Mouse (Mus musculus): ENCODE data around the gene Ptprn2. TPM values are rescaled to one million over a fixed set of nuclear protein-coding genes. Genes with fewer than 3 reads are reported as not detected.

The Ptprn2 gene
- polyA plus RNA-seq (2016; fragmentation: Nextera tagmentation; extraction: Ambion mirVana) = 0.16 TPM in 1 of 2 replicates, not detected in the other

GRCm38 (mm10) chr12:116485591-116486403 is at the start of gene Ptprn2:
Gene Ptprn2, plus strand, starts transcription at chr12:116485720.
- Histone ChIP-seq H3K36me3 (no peaks in the 10 kb centered on the region), H3K4me3 (peak within 1 kb of the TSS; percentile 68), H3K4me1 (peaks cover 13% of the 10 kb centered on the region), H3K27me3 (ENCODE audit: insufficient read depth, poor library complexity, severe bottlenecking) (peaks cover 33% of the 10 kb centered on the region), H3K9me3 (no peaks in the 10 kb centered on the region), H3K27ac (no peak within 1 kb of the TSS)
- under 1% methylated on average over 86 of the region's 86 CpGs for WGBS
- DNase-seq (ENCODE audit: low spot score) = peak; percentile 91

- 91% methylated on average over 3 of the region's 3 CpGs for WGBS
- H3K9me3 ChIP-seq = no peaks in the 10 kb centered on the region
- H3K27ac ChIP-seq = no peak overlapping the region
- no peak overlapping the region for H3K4me3 ChIP-seq
- H3K4me1 ChIP-seq = no peaks in the 10 kb centered on the region
- H3K36me3 ChIP-seq = peaks cover 70% of the 10 kb centered on the region
- DNase-seq (ENCODE audit: low spot score) = no peak
- H3K27me3 ChIP-seq (ENCODE audit: insufficient read depth, poor library complexity, severe bottlenecking) = no peaks in the 10 kb centered on the region
Observed at GRCm38 (mm10) chr12:116436125-116436524, 49.4 kb upstream of the Ptprn2 start.

GRCm38 (mm10) chr12:116438591-116438990 is 46.9 kb upstream of the Ptprn2 start:
- Histone ChIP-seq H3K4me3 (no peak overlapping the region), H3K9me3 (no peaks in the 10 kb centered on the region), H3K27ac (no peak overlapping the region), H3K36me3 (peaks cover 71% of the 10 kb centered on the region), H3K27me3 (ENCODE audit: insufficient read depth, poor library complexity, severe bottlenecking) (no peaks in the 10 kb centered on the region), H3K4me1 (no peaks in the 10 kb centered on the region)
- DNase-seq (ENCODE audit: low spot score) = no peak
- 92% methylated on average over 5 of the region's 5 CpGs for WGBS

- DNase-seq (ENCODE audit: low spot score) = no peak
- Histone ChIP-seq H3K4me3 (no peak overlapping the region), H3K9me3 (no peaks in the 10 kb centered on the region), H3K4me1 (no peaks in the 10 kb centered on the region), H3K27ac (no peak overlapping the region), H3K36me3 (peaks cover 79% of the 10 kb centered on the region), H3K27me3 (ENCODE audit: insufficient read depth, poor library complexity, severe bottlenecking) (no peaks in the 10 kb centered on the region)
- 87% methylated on average over 3 of the region's 3 CpGs for WGBS
Observed at GRCm38 (mm10) chr12:116442184-116442583, 43.3 kb upstream of the Ptprn2 start.

DNA sequence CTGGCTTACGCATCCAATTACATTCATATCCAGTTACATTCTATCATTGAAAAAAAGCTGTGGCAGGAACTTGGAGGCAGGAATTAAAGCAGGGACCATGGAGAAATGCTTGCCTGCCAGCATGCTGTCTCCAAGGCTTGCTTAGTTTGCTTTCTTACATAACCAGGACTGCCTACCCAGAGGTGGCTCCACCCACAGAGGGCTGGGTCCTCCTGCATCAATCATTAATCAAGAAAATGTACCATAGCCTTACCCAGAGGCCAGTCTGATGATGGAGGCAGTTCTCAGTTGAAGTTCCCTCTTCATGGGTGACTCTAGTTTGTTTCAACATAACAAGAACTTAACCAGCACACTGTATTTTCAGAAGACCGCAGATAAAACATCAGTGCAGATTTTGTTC is 36.0 kb upstream of the Ptprn2 start:
- peaks cover 58% of the 10 kb centered on the region for H3K36me3 ChIP-seq
- DNase-seq (ENCODE audit: low spot score) = no peak
- WGBS = 96% methylated on average over 2 of the region's 2 CpGs
- no peak overlapping the region for H3K27ac ChIP-seq
- no peaks in the 10 kb centered on the region for H3K9me3 ChIP-seq
- no peaks in the 10 kb centered on the region for H3K27me3 ChIP-seq (ENCODE audit: insufficient read depth, poor library complexity, severe bottlenecking)
- no peaks in the 10 kb centered on the region for H3K4me1 ChIP-seq
- H3K4me3 ChIP-seq = no peak overlapping the region

DNA sequence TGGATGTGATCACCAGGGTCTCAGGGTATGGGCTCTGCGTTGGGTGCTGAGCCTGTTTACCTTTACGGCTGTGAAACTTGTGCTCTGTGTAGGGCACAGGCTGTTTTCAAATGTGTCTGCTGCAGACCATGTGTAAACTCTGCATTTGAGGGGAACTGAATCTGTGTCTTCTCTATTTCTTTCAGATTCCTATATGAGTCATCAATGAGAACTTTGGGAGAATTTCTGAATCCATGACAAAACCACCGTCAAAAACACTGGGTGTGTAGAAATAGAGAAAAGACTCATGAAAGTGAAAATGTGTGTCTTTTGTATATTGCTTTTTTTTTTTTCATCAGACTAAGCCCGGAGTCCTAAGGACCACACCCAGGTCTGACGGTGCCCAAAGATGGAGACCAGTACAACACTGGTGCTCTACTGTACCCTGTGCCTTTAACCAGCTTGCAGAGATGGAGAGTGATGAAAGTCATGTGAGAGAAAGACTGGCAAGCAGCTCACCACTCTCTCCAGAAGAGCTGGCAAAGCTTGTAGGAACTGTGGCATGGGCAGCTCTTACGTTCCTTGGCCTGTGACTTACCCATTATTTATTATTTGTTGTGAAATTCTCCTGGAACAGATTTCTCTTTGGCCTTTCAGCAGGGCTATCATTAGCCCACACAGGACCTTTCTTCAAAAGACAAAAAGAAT is 25.0 kb upstream of the Ptprn2 start:
- Histone ChIP-seq H3K27ac (no peak overlapping the region), H3K36me3 (peaks cover 30% of the 10 kb centered on the region; the same call in 1 of the 2 replicates)

GRCm38 (mm10) chr12:116467030-116467429 is 18.5 kb upstream of the Ptprn2 start:
- Histone ChIP-seq H3K9me3 (no peaks in the 10 kb centered on the region), H3K27ac (no peak overlapping the region), H3K4me3 (no peak overlapping the region), H3K36me3 (0 out of 2 replicates have a peak, but pooled peaks cover 3% of the 10 kb centered on the region), H3K27me3 (ENCODE audit: insufficient read depth, poor library complexity, severe bottlenecking) (no peaks in the 10 kb centered on the region), H3K4me1 (no peaks in the 10 kb centered on the region)
- 87% methylated on average over 5 of the region's 5 CpGs for WGBS
- DNase-seq (ENCODE audit: low spot score) = no peak

More for the DNA sequence above, 25.0 kb upstream of the Ptprn2 start:
- 94% methylated on average over 6 of the region's 6 CpGs for WGBS
- H3K4me1 ChIP-seq = no peaks in the 10 kb centered on the region
- DNase-seq (ENCODE audit: low spot score) = no peak
- no peak overlapping the region for H3K4me3 ChIP-seq
- no peaks in the 10 kb centered on the region for H3K9me3 ChIP-seq
- no peaks in the 10 kb centered on the region for H3K27me3 ChIP-seq (ENCODE audit: insufficient read depth, poor library complexity, severe bottlenecking)

DNA sequence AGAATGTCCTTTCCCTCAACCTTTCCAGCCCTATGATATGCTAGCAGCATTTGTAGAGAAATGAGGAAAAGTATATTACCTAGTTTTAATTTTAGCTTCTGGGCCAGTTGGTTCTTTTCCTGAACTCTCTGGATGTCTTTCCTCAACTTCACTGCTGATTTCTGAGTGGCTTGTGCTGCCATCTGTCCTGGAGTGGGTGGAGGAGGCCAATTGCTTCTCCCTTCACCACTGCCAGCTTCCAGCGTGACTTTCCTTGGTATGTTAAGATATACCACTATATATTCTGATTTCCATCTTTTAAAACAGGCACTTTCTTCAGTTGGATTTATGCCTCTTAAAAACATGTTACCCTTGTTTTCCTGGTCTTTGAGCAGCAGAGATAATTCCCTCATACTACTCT is 17.2 kb upstream of the Ptprn2 start:
- no peaks in the 10 kb centered on the region for H3K27me3 ChIP-seq (ENCODE audit: insufficient read depth, poor library complexity, severe bottlenecking)
- no peak overlapping the region for H3K27ac ChIP-seq
- H3K9me3 ChIP-seq = no peaks in the 10 kb centered on the region
- no peak for DNase-seq (ENCODE audit: low spot score)
- no peaks in the 10 kb centered on the region for H3K4me1 ChIP-seq
- H3K4me3 ChIP-seq = no peak overlapping the region
- 68% methylated on average over 1 of the region's 1 CpGs for WGBS
- H3K36me3 ChIP-seq = 0 out of 2 replicates have a peak, but pooled peaks cover 3% of the 10 kb centered on the region

- Histone ChIP-seq H3K9me3 (no peaks in the 10 kb centered on the region), H3K27ac (no peak overlapping the region), H3K4me3 (no peak overlapping the region), H3K4me1 (no peaks in the 10 kb centered on the region), H3K36me3 (0 out of 2 replicates have a peak, but pooled peaks cover 3% of the 10 kb centered on the region), H3K27me3 (ENCODE audit: insufficient read depth, poor library complexity, severe bottlenecking) (no peaks in the 10 kb centered on the region)
- DNase-seq (ENCODE audit: low spot score) = no peak
- WGBS = 86% methylated on average over 3 of the region's 3 CpGs
Observed at GRCm38 (mm10) chr12:116469096-116469495, 16.4 kb upstream of the Ptprn2 start.

- 82% methylated on average over 2 of the region's 2 CpGs for WGBS
- DNase-seq (ENCODE audit: low spot score) = no peak
- Histone ChIP-seq H3K27me3 (ENCODE audit: insufficient read depth, poor library complexity, severe bottlenecking) (no peaks in the 10 kb centered on the region), H3K4me1 (no peaks in the 10 kb centered on the region), H3K4me3 (no peak overlapping the region), H3K36me3 (no peaks in the 10 kb centered on the region), H3K9me3 (no peaks in the 10 kb centered on the region), H3K27ac (no peak overlapping the region)
Observed at GRCm38 (mm10) chr12:116473264-116473663, 12.3 kb upstream of the Ptprn2 start.

DNA sequence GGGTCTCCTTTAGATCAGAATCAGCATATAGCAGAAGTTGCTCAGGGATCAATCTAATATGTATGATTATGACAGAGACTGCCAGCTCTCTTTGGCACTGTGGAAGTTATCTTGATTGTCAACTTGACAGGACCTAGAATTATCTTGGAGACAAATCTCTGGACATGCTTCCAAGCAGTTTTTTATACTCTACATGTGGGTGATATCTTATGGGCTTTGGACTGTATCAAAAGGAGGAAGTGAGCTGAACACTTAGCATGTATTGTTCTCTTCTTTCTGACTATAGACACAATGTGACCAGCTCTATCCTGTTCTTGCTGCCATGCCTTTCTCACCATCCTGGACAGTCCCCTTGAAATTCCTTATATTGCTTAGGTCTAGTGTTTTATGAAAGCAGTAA is 11.8 kb upstream of the Ptprn2 start:
- H3K4me1 ChIP-seq = no peaks in the 10 kb centered on the region
- H3K36me3 ChIP-seq = no peaks in the 10 kb centered on the region
- no peak for DNase-seq (ENCODE audit: low spot score)

DNA sequence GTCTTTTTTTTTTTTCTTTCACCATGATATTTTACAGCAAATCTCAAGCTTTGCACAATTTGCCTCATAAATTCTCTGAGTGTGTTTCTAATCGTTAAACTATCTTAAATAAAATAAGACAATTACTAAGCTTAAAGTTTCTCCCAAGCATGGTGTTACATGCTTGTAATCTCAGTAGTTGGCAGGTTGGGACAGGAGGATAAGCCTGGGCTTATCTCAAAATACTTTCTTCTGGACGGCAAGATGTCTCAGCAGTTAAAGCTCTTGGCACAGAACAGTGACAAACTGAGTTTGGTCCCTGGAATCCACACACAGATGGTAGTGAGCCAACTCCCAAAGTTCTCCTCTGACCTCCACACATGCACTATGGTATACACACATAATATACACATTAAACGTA is 10.8 kb upstream of the Ptprn2 start:
- no peaks in the 10 kb centered on the region for H3K27me3 ChIP-seq (ENCODE audit: insufficient read depth, poor library complexity, severe bottlenecking)
- 58% methylated on average over 3 of the region's 3 CpGs for WGBS

More for the DNA sequence above, 11.8 kb upstream of the Ptprn2 start:
- Histone ChIP-seq H3K9me3 (no peaks in the 10 kb centered on the region), H3K4me3 (no peak overlapping the region), H3K27me3 (ENCODE audit: insufficient read depth, poor library complexity, severe bottlenecking) (no peaks in the 10 kb centered on the region), H3K27ac (no peak overlapping the region)

DNA sequence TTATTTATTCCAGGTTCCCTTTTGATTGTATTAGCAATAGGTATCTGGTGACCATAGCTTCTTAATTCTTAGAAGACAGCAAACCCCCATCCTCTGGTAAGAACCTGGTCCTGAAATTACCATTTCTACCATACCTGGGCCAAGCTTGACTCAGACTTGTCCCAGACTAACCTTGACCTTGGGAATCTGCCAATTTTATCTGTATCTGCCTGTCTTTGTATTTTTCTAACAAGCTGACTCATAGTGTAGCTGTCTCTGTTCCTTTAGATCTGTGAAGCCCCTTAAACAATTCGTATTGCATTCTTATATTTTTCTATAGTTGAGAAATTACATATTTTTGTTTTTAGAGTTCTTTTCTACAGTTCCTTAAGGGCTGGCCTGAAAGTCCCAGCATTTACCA is 6.7 kb upstream of the Ptprn2 start:
- WGBS = 64% methylated on average over 1 of the region's 1 CpGs
- Histone ChIP-seq H3K27me3 (ENCODE audit: insufficient read depth, poor library complexity, severe bottlenecking) (0 out of 2 replicates have a peak, but pooled peaks cover under 1% of the 10 kb centered on the region), H3K4me1 (no peaks in the 10 kb centered on the region), H3K4me3 (no peak overlapping the region), H3K27ac (no peak overlapping the region), H3K36me3 (no peaks in the 10 kb centered on the region), H3K9me3 (no peaks in the 10 kb centered on the region)
- DNase-seq (ENCODE audit: low spot score) = no peak

More for the DNA sequence above, 10.8 kb upstream of the Ptprn2 start:
- no peak overlapping the region for H3K4me3 ChIP-seq
- no peaks in the 10 kb centered on the region for H3K4me1 ChIP-seq
- no peaks in the 10 kb centered on the region for H3K9me3 ChIP-seq
- DNase-seq (ENCODE audit: low spot score) = no peak
- no peak overlapping the region for H3K27ac ChIP-seq
- H3K36me3 ChIP-seq = no peaks in the 10 kb centered on the region

Data from heart, embryonic 10.5 days (tissue).